Mouse (Mus musculus) lung, postnatal 0 days (tissue): ENCODE measurements at regions not wholly inside any gene's neighbourhood (a gene's known extent, or its start where the extent isn't known, plus 50 kb on each side); places are given as distances from the start of the nearest gene placed in this dataset.
A peak's percentile ranks its signal among the peaks of the same experiment; 100 is the strongest.

Source experiments
- CTCF ChIP-seq: IDR thresholded peaks from 2 replicates; pipeline ENCODE4 v1.5.1; 2016; ENCODE audit warnings: antibody characterized with exemption, mild to moderate bottlenecking
- EP300 ChIP-seq: IDR thresholded peaks from 2 replicates; pipeline ENCODE4 v1.6.1; 2016; ENCODE audit warnings: antibody characterized with exemption, mild to moderate bottlenecking, control low read depth

DNA sequence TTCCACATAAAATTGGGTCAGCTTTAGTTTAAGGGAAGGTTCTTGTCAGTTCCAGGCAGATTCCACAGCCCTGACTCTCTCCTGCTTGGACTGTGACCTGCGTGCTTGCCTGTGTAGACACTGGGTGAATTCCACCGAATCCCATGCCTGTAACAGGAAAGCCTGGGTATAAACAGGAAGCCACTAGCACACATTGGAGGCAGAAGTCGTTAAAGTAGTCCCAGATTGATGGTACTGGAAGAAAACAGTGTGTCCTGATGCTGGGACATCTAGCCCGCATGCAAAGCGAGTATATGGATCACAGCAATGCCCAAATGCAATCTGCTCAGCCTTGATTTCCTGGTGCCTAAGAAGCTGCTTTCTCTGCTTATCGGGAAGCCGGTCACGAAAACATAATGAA lies 65.4 kb upstream of the Emcn start:
- TF ChIP-seq CTCF = no peak
- TF ChIP-seq EP300 = peak; percentile 97
